Mouse (Mus musculus) urinary bladder, adult 2 months (tissue): Measurements from ENCODE around the gene Hoxa4. TPM values are rescaled to one million over a fixed set of nuclear protein-coding genes. Genes with fewer than 3 reads are reported as not detected.

Experiments
- DNase-seq: peaks from one replicate; pipeline ENCODE4 v3.0.0; 2022; ENCODE audit warnings: low spot score
- polyA plus RNA-seq: library from polyadenylated mRNA; depleted of rRNA; stranded (reverse); fragments of >200 nt; gene quantifications from 2 replicates; pipeline ENCODE4 v1.2.3, GENCODE M21; 2012

The Hoxa4 gene
- polyA plus RNA-seq, 1 experiment, result 0.61 TPM

GRCm38 (mm10) chr6:52165441-52166370, 25.8 kb downstream of the Hoxa4 start:
- no peak for DNase-seq

GRCm38 (mm10) chr6:52164626-52165440, 26.7 kb downstream of the Hoxa4 start, which contains the start of gene Hoxa2:
Hoxa2 (minus strand) TSS chr6:52164831.
- DNase-seq, result no peak

GRCm38 (mm10) chr6:52164051-52164625, 27.4 kb downstream of the Hoxa4 start:
- DNase-seq, result no peak

GRCm38 (mm10) chr6:52163366-52164031, 28.1 kb downstream of the Hoxa4 start:
- no peak for DNase-seq

GRCm38 (mm10) chr6:52162611-52163365, 28.8 kb downstream of the Hoxa4 start:
- no peak for DNase-seq

DNA sequence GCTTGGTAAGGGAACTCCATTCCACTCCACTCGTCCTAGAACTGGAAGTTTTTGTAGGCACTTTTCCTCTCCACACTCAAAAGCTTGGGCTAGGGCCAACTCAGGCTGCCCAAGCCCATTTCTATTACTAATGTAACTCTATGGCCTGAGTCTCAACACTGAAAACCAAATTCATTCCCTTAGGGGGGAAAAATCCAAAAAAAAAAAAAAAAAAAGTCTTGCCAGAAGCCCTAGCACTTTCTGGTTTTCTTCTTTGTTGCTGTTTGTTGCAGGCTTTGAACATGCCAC, 29.5 kb downstream of the Hoxa4 start:
- DNase-seq, result no peak

DNA sequence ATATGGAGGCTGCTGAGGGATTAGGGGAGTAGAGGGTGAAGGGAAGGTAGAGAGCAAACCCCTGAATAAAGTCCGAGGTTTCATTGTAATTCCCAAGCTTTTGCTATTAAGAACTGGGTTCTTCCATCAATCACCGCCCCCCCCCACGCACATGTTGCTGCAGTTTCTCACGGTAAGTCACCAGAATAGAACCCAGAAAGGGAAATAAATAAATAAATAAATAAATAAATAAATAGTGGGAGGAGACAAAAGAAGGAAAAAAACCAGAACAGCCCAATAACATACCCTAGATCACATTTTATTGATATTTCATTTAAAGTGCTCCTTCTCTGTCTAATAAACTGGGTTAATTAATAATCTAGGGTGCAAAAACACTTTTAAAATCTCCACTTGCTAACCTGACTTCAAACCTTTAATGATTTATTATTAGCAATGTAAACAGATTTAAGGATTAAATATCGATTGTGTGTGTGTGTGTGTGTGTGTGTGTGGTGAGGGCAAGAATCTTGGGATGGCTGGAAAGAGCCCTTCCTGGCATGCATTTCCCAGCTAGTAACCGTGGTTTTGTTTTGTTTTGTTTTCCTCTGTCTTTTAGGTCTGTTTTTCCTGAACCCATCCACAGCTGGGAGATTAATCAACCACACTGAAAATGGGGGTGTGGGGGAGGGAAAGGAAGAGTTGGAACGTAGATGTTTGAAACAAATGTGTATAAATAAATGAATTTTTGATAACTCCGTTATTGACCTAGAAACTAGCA, 30.0 kb downstream of the Hoxa4 start:
- DNase-seq, result no peak

GRCm38 (mm10) chr6:52160511-52161335, 30.8 kb downstream of the Hoxa4 start:
- DNase-seq, result no peak

DNA sequence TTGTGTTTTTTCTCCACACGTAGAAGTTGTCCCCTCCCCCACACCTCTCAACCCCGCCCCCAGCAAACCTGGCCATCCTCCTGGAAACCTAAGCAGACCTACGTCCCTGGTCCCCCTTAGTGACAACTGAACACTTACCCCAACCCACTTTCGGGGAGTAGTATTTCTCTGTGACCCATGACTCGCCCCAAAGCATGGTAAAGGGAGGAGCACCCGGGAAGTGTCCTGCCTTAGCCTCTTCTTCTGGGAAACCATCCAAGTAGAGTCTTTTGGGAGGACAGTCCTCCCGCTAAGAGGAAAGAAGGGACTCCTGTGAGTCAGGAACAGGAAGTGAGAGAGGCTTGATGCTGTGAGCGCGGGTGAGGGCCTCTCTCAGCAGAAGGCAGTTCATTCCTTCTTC, 31.6 kb downstream of the Hoxa4 start:
- DNase-seq, result no peak

DNA sequence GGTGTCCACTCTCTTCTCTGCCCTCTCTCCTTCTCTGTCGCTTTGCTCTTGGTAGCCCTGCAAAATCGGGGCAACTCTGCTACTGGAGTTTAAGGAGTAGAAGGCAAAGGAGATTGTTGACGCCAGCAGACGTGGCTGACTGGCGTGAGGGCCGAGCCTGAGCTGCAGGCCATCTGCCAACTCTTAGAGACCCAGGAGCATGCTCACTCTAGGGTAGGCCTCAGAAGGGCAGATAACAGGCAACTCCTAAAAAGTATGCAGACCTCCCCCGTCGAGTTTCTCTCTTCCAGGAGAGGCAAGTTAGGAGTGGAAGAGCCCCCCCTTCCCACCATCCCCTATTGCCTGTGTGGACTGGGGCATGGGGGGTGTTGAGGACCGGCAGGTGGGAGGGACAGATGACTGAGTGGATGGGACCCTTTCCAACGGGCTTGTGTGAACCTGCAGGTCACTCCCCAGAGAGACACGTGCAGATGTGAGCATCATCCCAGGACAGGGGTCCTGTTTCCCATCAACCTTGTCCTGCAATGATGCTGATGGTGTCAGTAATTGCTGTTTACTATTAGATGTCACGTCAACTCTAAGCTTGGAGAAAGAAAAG, 32.3 kb downstream of the Hoxa4 start:
- no peak for DNase-seq

- DNase-seq, result peak; percentile 65
These were observed 33.1 kb downstream of the Hoxa4 start, which contains the start of gene Hoxa1 for GRCm38 (mm10) chr6:52158276-52159051. Hoxa1 (minus strand) TSS chr6:52158317.

DNA sequence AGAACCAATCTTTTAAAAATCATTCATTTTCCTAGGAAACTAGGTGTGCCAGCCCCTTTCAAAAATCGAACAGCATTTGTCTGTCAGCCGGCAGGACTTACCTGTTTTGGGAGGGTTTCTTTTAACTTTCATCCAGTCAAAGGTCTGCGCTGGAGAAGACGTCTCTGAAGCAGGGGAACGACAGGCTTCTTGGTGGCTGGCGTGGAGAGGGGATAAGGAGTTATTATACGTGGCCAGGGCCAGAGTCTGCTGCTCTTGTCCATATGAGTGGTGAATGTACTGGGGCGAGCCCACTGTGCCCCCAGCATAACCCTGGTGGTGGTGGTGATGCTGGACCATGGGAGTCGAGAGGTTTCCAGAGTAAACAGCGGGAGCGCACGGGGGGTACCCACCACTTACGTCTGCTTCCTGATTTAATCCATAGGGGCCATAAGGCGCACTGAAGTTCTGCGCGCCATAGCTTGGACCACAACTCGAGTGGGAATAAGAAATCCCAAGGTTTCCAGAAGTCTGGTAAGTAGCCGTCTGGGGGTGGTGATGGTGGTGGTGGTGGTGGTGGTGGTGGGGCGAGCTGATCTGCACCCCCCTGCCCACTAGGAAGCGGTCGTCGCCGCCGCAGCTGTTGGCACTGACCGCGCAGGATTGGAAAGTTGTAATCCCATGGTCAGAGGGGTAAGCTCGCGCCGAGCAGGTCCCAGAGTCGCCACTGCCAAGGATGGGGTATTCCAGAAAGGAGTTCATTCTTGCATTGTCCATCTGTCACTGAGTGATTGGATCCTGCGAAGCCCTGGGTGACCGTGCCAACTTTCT, 33.9 kb downstream of the Hoxa4 start:
- DNase-seq, result no peak

- no peak for DNase-seq
These were observed 34.9 kb downstream of the Hoxa4 start for GRCm38 (mm10) chr6:52156551-52157200.

GRCm38 (mm10) chr6:52155471-52155870, 36.1 kb downstream of the Hoxa4 start:
- no peak for DNase-seq

DNA sequence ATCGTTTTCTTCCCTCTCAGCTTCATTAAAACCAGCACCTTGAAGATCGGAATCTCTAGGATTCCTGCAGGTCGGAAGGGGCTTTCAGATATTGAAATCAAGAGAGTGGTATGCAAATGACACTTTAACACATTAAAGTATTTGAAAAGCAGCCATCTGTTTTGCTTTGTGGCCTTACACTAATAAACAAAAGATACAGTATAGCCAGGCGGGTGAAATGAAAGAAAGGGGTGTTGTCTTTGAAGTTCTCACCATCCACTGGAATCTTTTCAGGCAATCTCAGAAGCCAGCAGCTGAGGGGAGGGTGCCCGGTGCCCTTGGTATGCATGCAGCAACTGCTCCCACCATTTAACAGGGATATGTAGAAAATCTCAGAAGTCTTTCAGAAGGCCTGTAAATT, 37.5 kb downstream of the Hoxa4 start:
- no peak for DNase-seq

DNA sequence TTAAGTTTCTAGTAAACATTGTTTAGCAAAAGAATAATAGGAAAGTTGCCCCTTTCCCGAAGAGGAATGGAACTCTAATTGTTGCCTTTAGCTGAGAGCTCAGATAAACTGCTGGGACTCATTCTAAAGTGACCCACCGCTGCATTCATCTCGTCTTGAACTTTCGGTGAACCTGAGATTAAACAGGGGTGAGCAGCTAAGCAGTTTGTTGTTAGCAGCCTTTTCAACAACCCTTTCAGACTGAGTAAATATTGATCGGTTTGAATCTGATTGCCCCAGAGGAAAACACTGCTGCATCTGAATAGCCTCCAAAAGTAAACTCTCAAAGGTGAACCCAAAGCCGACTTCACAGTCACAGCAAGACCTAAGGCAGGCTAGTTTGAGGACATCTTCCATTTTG, 38.3 kb downstream of the Hoxa4 start:
- no peak for DNase-seq
